Mouse (Mus musculus): ENCODE results near the gene Trabd. TPM values are rescaled to one million over a fixed set of nuclear protein-coding genes. Genes with fewer than 3 reads are reported as not detected.
A peak's percentile ranks its signal among the peaks of the same experiment; 100 is the strongest.

The Trabd gene
- total and polyA plus RNA-seq, 2 experiments from 2014 or later = 21.9 to 33.5 TPM

GRCm38 (mm10) chr15:89064891-89065290 is 10.0 kb upstream of the Trabd start:
- Histone ChIP-seq H3K27ac (ENCODE audit: low read depth, low read length) (no peak overlapping the region), H3K4me2 (ENCODE audit: low read depth) (no peak overlapping the region), H3K4me1 (ENCODE audit: insufficient read depth) (peaks cover 4% of the 10 kb centered on the region; the same call in 1 of the 2 replicates), H3K9ac (no peak overlapping the region), H3K9me3 (ENCODE audit: low read length) (no peaks in the 10 kb centered on the region), H3K36me3 (ENCODE audit: insufficient read depth) (peaks cover 19% of the 10 kb centered on the region), H3K27me3 (ENCODE audit: insufficient read depth, low read length) (no peaks in the 10 kb centered on the region), H3K4me3 (ENCODE audit: low read depth, low read length) (no peak overlapping the region)
- no peak for TF ChIP-seq CTCF (IDR thresholded peaks at IDR 0.05; ENCODE audit: low read depth)
- ATAC-seq = no peak
- no peak for DNase-seq
- 96% methylated on average over 5 of the region's 5 CpGs for WGBS

- Histone ChIP-seq H3K4me1 (ENCODE audit: insufficient read depth) (no peaks in the 10 kb centered on the region), H3K36me3 (ENCODE audit: insufficient read depth) (peaks cover 28% of the 10 kb centered on the region), H3K4me2 (ENCODE audit: low read depth) (no peak overlapping the region), H3K27me3 (ENCODE audit: insufficient read depth, low read length) (no peaks in the 10 kb centered on the region), H3K27ac (ENCODE audit: low read depth, low read length) (no peak overlapping the region), H3K9ac (no peak overlapping the region), H3K9me3 (ENCODE audit: low read length) (no peaks in the 10 kb centered on the region), H3K4me3 (ENCODE audit: low read depth, low read length) (no peak overlapping the region)
- DNase-seq (no peak), ATAC-seq (no peak)
- no peak for TF ChIP-seq CTCF (IDR thresholded peaks at IDR 0.05; ENCODE audit: low read depth)
- 47% methylated on average over 35 of the region's 35 CpGs for WGBS
Observed at GRCm38 (mm10) chr15:89067609-89068008, 7.3 kb upstream of the Trabd start.

- Histone ChIP-seq H3K9ac (no peak overlapping the region), H3K27me3 (ENCODE audit: insufficient read depth, low read length) (no peaks in the 10 kb centered on the region), H3K4me3 (ENCODE audit: low read depth, low read length) (no peak overlapping the region), H3K4me2 (ENCODE audit: low read depth) (no peak overlapping the region), H3K27ac (ENCODE audit: low read depth, low read length) (no peak overlapping the region), H3K4me1 (ENCODE audit: insufficient read depth) (no peaks in the 10 kb centered on the region), H3K36me3 (ENCODE audit: insufficient read depth) (peaks cover 28% of the 10 kb centered on the region), H3K9me3 (ENCODE audit: low read length) (no peaks in the 10 kb centered on the region)
- DNase-seq = no peak
- TF ChIP-seq CTCF (IDR thresholded peaks at IDR 0.05; ENCODE audit: low read depth) = no peak
- WGBS = 59% methylated on average over 26 of the region's 26 CpGs
- no peak for ATAC-seq
Observed at GRCm38 (mm10) chr15:89068226-89068625, 6.7 kb upstream of the Trabd start.

- ATAC-seq = no peak
- peaks cover 28% of the 10 kb centered on the region for H3K36me3 ChIP-seq (ENCODE audit: insufficient read depth)
- no peaks in the 10 kb centered on the region for H3K4me1 ChIP-seq (ENCODE audit: insufficient read depth)
- no peaks in the 10 kb centered on the region for H3K9me3 ChIP-seq (ENCODE audit: low read length)
- no peaks in the 10 kb centered on the region for H3K27me3 ChIP-seq (ENCODE audit: insufficient read depth, low read length)
- no peak overlapping the region for H3K27ac ChIP-seq (ENCODE audit: low read depth, low read length)
- H3K9ac ChIP-seq = no peak overlapping the region
- H3K4me3 ChIP-seq (ENCODE audit: low read depth, low read length) = no peak overlapping the region
- TF ChIP-seq CTCF (IDR thresholded peaks at IDR 0.05; ENCODE audit: low read depth) = no peak
- no peak for DNase-seq
- H3K4me2 ChIP-seq (ENCODE audit: low read depth) = no peak overlapping the region
- 88% methylated on average over 19 of the region's 19 CpGs for WGBS
Observed at GRCm38 (mm10) chr15:89069336-89069840, 5.5 kb upstream of the Trabd start.

GRCm38 (mm10) chr15:89070606-89071005 is 4.3 kb upstream of the Trabd start:
- H3K9ac ChIP-seq = no peak overlapping the region
- no peak for TF ChIP-seq CTCF (IDR thresholded peaks at IDR 0.05; ENCODE audit: low read depth)
- no peak overlapping the region for H3K4me3 ChIP-seq (ENCODE audit: low read depth, low read length)
- DNase-seq = no peak
- ATAC-seq = no peak
- H3K27me3 ChIP-seq (ENCODE audit: insufficient read depth, low read length) = no peaks in the 10 kb centered on the region
- WGBS = 72% methylated on average over 24 of the region's 24 CpGs
- peaks cover 6% of the 10 kb centered on the region; the same call in 1 of the 2 replicates for H3K4me1 ChIP-seq (ENCODE audit: insufficient read depth)
- H3K36me3 ChIP-seq (ENCODE audit: insufficient read depth) = peaks cover 28% of the 10 kb centered on the region
- H3K27ac ChIP-seq (ENCODE audit: low read depth, low read length) = no peak overlapping the region
- H3K9me3 ChIP-seq (ENCODE audit: low read length) = no peaks in the 10 kb centered on the region
- H3K4me2 ChIP-seq (ENCODE audit: low read depth) = no peak overlapping the region

GRCm38 (mm10) chr15:89073993-89074603 is 826 bp upstream of the Trabd start:
- Histone ChIP-seq H3K4me3 (ENCODE audit: low read depth, low read length) (no peak overlapping the region), H3K27ac (ENCODE audit: low read depth, low read length) (peak overlapping the region; percentile 80; the same call in 1 of the 2 replicates), H3K27me3 (ENCODE audit: insufficient read depth, low read length) (no peaks in the 10 kb centered on the region), H3K36me3 (ENCODE audit: insufficient read depth) (peaks cover 16% of the 10 kb centered on the region), H3K9ac (no peak overlapping the region), H3K4me1 (ENCODE audit: insufficient read depth) (peaks cover 19% of the 10 kb centered on the region), H3K4me2 (ENCODE audit: low read depth) (0 out of 2 replicates have a peak overlapping the region, but pooled peaks have one; percentile 81), H3K9me3 (ENCODE audit: low read length) (no peaks in the 10 kb centered on the region)
- DNase-seq (no peak), ATAC-seq (no peak)
- no peak for TF ChIP-seq CTCF (IDR thresholded peaks at IDR 0.05; ENCODE audit: low read depth)
- WGBS = 82% methylated on average over 10 of the region's 10 CpGs

- DNase-seq (peak; percentile 93), ATAC-seq (peak; percentile 95)
- Histone ChIP-seq H3K4me2 (ENCODE audit: low read depth) (peak overlapping the region; percentile 81), H3K27ac (ENCODE audit: low read depth, low read length) (peak overlapping the region; percentile 80), H3K9me3 (ENCODE audit: low read length) (no peaks in the 10 kb centered on the region), H3K4me1 (ENCODE audit: insufficient read depth) (peaks cover 19% of the 10 kb centered on the region), H3K27me3 (ENCODE audit: insufficient read depth, low read length) (no peaks in the 10 kb centered on the region), H3K36me3 (ENCODE audit: insufficient read depth) (peaks cover 8% of the 10 kb centered on the region; the same call in 1 of the 2 replicates), H3K9ac (peak overlapping the region; percentile 83), H3K4me3 (ENCODE audit: low read depth, low read length) (peak overlapping the region; percentile 91)
- WGBS = 2% methylated on average over 45 of the region's 59 CpGs
- TF ChIP-seq CTCF (IDR thresholded peaks at IDR 0.05; ENCODE audit: low read depth) = peak; percentile 52
Observed at GRCm38 (mm10) chr15:89075478-89076147, 689 bp downstream of the Trabd start.
